Mouse (Mus musculus) heart, postnatal 0 days (tissue): Measurements from ENCODE around the gene Hoxb2.

ENCODE experiments used
- CTCF ChIP-seq: IDR thresholded peaks from 2 replicates; pipeline ENCODE4 v1.5.1; 2016; ENCODE audit warnings: antibody characterized with exemption, control low read depth, low read depth
- EP300 ChIP-seq: IDR thresholded peaks from 2 replicates; pipeline ENCODE4 v1.6.1; 2016; ENCODE audit warnings: antibody characterized with exemption, low read depth

- TF ChIP-seq EP300 (no peak), CTCF (no peak)
These were observed 9.5 kb upstream of the Hoxb2 start for GRCm38 (mm10) chr11:96340698-96341365.
